Mouse (Mus musculus) bone marrow macrophage, adult 2 months (primary cell): Measurements from ENCODE around the gene Abcf3.

ENCODE experiments used
- CTCF ChIP-seq: IDR thresholded peaks from 2 replicates; pipeline ENCODE4 v1.5.1; 2012; ENCODE audit warnings: low read depth, mild to moderate bottlenecking, low read length, moderate library complexity
- POLR2A ChIP-seq: IDR thresholded peaks from 2 replicates; pipeline ENCODE4 v1.6.1; 2012; ENCODE audit warnings: mild to moderate bottlenecking, low read depth, low read length, borderline replicate concordance

- TF ChIP-seq CTCF (no peak), POLR2A (no peak)
Observed at GRCm38 (mm10) chr16:20595060-20595673, 46.8 kb downstream of the Abcf3 start.
